Mouse (Mus musculus) kidney, embryonic 14.5 days (tissue): ENCODE measurements around the gene Mettl5. TPM values are rescaled to one million over a fixed set of nuclear protein-coding genes. Genes with fewer than 3 reads are reported as not detected.

Experiments
- ATAC-seq: fragments of 200-750 bp; cut with Nextera tagmentation; 2 replicates; pipeline ENCODE4 v1.8.0; 2017; ENCODE audit warnings: moderate number of reproducible peaks, mild to moderate bottlenecking, moderate TSS enrichment, moderate library complexity; ENCODE audit not compliant: low FRiP score, low TSS enrichment
- H3K27ac ChIP-seq: fragments of 300-500 bp; sonication (generic); 2 replicates; pipeline ENCODE4 v1.5.1; 2014; ENCODE audit warnings: low read depth, mild to moderate bottlenecking, low read length, moderate library complexity, mixed read lengths
- H3K27me3 ChIP-seq: fragments of 300-500 bp; sonication (generic); 2 replicates; pipeline ENCODE4 v1.6.1; 2014; ENCODE audit warnings: mild to moderate bottlenecking, low read length; ENCODE audit not compliant: control insufficient read depth, insufficient read depth
- H3K36me3 ChIP-seq: fragments of 300-500 bp; sonication (generic); 2 replicates; pipeline ENCODE4 v1.6.1; 2014; ENCODE audit warnings: low read length, mixed read lengths; ENCODE audit not compliant: control insufficient read depth, insufficient read depth
- H3K4me1 ChIP-seq: fragments of 300-500 bp; sonication (generic); 2 replicates; pipeline ENCODE4 v1.6.1; 2014; ENCODE audit warnings: low read length, mixed read lengths; ENCODE audit not compliant: control insufficient read depth, insufficient read depth
- H3K4me2 ChIP-seq: fragments of 300-500 bp; sonication (generic); replicated peaks from 2 replicates; pipeline ENCODE4 v1.6.1; 2014; ENCODE audit warnings: low read depth, mild to moderate bottlenecking, low read length
- H3K4me3 ChIP-seq: fragments of 300-500 bp; sonication (generic); 2 replicates; pipeline ENCODE4 v1.5.1; 2014; ENCODE audit warnings: mild to moderate bottlenecking, low read length
- H3K9ac ChIP-seq: fragments of 300-500 bp; sonication (generic); 2 replicates; pipeline ENCODE4 v1.6.1; 2014; ENCODE audit warnings: low read depth, mild to moderate bottlenecking, low read length, moderate library complexity
- H3K9me3 ChIP-seq: fragments of 300-500 bp; sonication (generic); 2 replicates; pipeline ENCODE4 v1.6.1; 2016; ENCODE audit warnings: low read length; ENCODE audit not compliant: control insufficient read depth
- WGBS: fragments of 180-500 bp; shearing (Covaris S2); extraction: QIAGEN DNeasy Blood & Tissue Kit; methylation state at CpG from one replicate; pipeline ENCODE4 v1.1.7; 2014; 5-methylcytosine and 5-hydroxymethylcytosine counted together
- polyA plus RNA-seq: library from polyadenylated mRNA; unstranded; fragments of >200 nt; fragmentation: Nextera tagmentation; extraction: Ambion mirVana; gene quantifications from 2 replicates; pipeline ENCODE4 v1.2.1, GENCODE M21; 2014

Mettl5 gene
- polyA plus RNA-seq, 1 experiment from 2014 or later: 47.8 TPM

DNA sequence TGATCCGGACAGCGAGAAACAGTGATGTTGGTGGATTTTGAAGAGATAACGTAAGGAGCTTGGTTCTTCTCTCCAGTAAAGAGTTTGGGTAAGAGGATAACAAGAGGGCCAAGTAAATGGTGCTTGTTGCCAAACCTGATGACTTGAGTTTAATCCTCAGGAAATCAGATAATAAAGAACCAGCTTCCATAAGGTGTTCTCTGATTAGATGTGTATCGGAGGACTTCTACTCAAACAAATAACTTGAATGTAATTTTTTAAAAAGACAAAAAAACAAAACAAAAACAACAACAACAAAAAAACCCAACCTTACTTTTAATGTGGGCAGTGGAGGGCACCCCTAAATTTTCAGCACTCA, 10.8 kb upstream of the Mettl5 start:
- ATAC-seq: no peak
- H3K4me1 ChIP-seq: peaks cover 4% of the 10 kb centered on the region; the same call in 1 of the 2 replicates
- no peaks in the 10 kb centered on the region for H3K9me3 ChIP-seq
- no peak overlapping the region for H3K4me3 ChIP-seq
- no peaks in the 10 kb centered on the region for H3K27me3 ChIP-seq
- no peaks in the 10 kb centered on the region; the same call in 1 of the 2 replicates for H3K36me3 ChIP-seq
- H3K27ac ChIP-seq: no peak overlapping the region
- no peak overlapping the region for H3K4me2 ChIP-seq
- no peak overlapping the region for H3K9ac ChIP-seq
- WGBS: 94% methylated on average over 4 of the region's 4 CpGs

DNA sequence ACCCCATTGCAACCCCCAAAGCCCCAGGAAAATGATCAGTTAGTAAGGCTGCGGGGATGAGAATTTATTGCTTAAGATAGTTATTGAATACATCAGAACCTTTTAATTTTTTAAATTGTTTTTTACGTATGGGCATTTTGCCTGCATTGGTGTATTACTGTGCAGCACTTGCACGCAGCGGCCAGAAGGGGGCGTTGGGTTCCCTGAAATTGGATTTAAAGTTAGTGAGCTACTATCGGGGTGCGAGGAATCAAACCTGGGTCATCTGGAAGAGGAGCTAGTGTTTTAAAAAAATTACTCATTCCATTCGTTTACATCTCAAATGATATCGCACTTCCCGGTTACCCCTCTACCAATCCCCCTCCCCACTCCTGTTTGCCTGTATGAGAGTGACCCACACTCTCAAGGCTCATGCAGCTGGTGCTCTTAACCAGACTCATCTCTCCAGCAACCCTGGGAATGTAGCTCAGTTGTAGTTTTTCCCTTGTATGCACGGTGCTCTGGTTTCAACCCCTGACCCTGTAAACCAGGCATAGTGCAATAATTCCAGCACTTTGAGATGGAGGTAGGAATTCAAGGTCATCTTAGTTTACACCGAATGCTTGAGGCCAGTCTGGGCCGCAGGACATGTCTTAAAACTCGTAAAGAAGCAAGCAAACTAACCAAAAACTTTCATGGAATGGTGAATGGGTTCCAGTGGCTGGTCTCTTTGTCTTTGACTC, 10.2 kb upstream of the Mettl5 start:
- ATAC-seq: no peak
- no peak overlapping the region for H3K4me2 ChIP-seq
- no peaks in the 10 kb centered on the region for H3K27me3 ChIP-seq
- no peak overlapping the region for H3K27ac ChIP-seq
- no peaks in the 10 kb centered on the region for H3K36me3 ChIP-seq
- WGBS: 62% methylated on average over 14 of the region's 14 CpGs
- H3K9ac ChIP-seq: no peak overlapping the region
- H3K4me1 ChIP-seq: peaks cover 4% of the 10 kb centered on the region; the same call in 1 of the 2 replicates
- no peak overlapping the region for H3K4me3 ChIP-seq
- H3K9me3 ChIP-seq: no peaks in the 10 kb centered on the region

DNA sequence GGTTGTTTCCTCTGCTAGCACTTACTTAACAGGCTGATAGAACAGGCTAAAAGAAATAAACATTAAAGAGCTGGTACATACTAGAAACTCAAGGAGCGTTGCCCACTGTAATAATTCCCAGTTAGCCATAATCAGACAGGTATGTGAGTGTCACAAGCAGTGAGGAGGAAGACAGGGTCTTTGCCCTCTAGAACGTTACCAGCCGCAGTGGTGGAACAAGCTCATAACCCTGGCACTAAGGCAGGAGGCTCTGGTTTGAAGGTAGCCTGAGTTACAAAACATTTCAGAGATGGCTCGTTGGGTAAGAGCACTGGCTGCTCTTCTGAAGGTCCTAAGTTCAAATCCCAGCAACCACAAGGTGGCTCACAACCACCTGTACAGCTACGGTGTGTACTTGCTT, 8.5 kb upstream of the Mettl5 start:
- no peak overlapping the region for H3K4me3 ChIP-seq
- 82% methylated on average over 5 of the region's 5 CpGs for WGBS

DNA sequence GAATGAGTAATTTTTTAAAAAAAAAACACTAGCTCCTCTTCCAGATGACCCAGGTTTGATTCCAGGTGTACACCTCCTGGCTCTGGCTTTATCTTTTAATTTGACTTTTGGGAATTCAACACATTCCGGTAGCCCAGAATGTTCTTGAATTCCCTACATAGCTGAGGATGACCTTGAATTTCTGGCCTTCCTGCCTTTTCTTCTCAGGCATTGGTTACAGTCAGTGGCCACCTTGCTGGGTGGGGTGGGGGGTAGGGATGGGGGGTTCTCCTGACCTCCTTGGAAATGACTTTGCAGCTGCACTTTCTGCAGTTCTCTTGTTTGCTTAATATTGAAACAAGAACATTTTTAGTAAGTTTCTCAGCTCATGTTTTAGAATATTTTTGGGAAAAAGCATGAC, 7.7 kb upstream of the Mettl5 start:
- 80% methylated on average over 1 of the region's 1 CpGs for WGBS
- no peaks in the 10 kb centered on the region for H3K27me3 ChIP-seq
- no peak overlapping the region for H3K4me2 ChIP-seq
- no peaks in the 10 kb centered on the region for H3K9me3 ChIP-seq
- H3K36me3 ChIP-seq: no peaks in the 10 kb centered on the region
- H3K9ac ChIP-seq: no peak overlapping the region
- ATAC-seq: no peak
- no peak overlapping the region for H3K4me3 ChIP-seq
- H3K4me1 ChIP-seq: no peaks in the 10 kb centered on the region
- no peak overlapping the region for H3K27ac ChIP-seq

More for the DNA sequence above, 8.5 kb upstream of the Mettl5 start:
- H3K27ac ChIP-seq: no peak overlapping the region
- no peak for ATAC-seq
- H3K4me1 ChIP-seq: peaks cover 1% of the 10 kb centered on the region; the same call in 1 of the 2 replicates
- H3K4me2 ChIP-seq: no peak overlapping the region
- H3K36me3 ChIP-seq: no peaks in the 10 kb centered on the region
- H3K27me3 ChIP-seq: no peaks in the 10 kb centered on the region
- no peaks in the 10 kb centered on the region for H3K9me3 ChIP-seq
- H3K9ac ChIP-seq: no peak overlapping the region

DNA sequence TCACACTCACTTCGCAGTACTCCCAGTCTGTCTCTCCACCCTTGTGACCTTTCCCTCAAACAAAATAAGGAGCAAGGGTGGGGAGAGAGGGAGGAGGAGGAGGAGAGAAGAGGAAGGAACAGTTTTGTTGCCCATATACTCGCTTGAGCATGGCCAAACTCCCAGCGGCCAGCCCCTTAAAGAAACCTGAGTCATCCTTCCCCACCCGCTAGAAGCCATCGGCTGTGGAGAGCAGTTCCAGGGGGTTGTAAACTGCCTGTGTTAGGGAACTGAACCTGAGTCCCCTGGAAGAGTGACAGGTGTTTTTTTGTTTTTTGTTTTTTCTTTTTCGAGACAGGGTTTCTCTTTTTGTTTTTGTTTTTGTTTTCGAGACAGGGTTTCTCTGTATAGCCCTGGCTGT, 5.4 kb upstream of the Mettl5 start:
- H3K4me3 ChIP-seq: no peak overlapping the region
- ATAC-seq: no peak; the same call in 1 of the 2 replicates
- H3K4me2 ChIP-seq: no peak overlapping the region
- no peak overlapping the region for H3K27ac ChIP-seq
- no peak overlapping the region for H3K9ac ChIP-seq
- no peaks in the 10 kb centered on the region for H3K36me3 ChIP-seq
- H3K27me3 ChIP-seq: no peaks in the 10 kb centered on the region
- 28% methylated on average over 7 of the region's 7 CpGs for whole genome bisulfite sequencing
- H3K9me3 ChIP-seq: no peaks in the 10 kb centered on the region
- no peaks in the 10 kb centered on the region for H3K4me1 ChIP-seq

DNA sequence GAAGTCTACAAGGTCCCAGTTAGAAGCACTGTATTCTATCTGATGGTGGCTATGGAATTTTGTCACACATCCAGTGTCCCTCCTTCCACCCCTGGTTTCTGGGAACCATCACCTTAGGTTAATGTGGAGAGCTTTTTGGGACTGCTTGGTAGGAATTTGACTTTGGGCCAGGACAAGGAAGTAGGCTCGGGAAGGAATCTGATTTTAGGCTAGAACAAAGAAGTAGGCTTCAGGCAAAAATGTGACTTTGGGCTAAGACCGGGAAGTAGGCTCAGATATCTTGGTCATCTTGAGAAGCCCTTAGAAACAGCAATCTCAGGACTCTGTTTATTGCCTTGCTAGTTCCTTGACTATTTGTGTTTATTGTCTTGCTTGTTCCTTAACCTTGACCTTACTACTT, 3.5 kb upstream of the Mettl5 start:
- H3K4me3 ChIP-seq: no peak overlapping the region
- no peak overlapping the region for H3K9ac ChIP-seq
- WGBS: 80% methylated on average over 2 of the region's 2 CpGs
- H3K27ac ChIP-seq: no peak overlapping the region
- no peak for ATAC-seq
- H3K27me3 ChIP-seq: no peaks in the 10 kb centered on the region
- H3K4me1 ChIP-seq: 0 out of 2 replicates have a peak, but pooled peaks cover 3% of the 10 kb centered on the region
- no peaks in the 10 kb centered on the region for H3K36me3 ChIP-seq
- H3K4me2 ChIP-seq: no peak overlapping the region
- H3K9me3 ChIP-seq: no peaks in the 10 kb centered on the region

DNA sequence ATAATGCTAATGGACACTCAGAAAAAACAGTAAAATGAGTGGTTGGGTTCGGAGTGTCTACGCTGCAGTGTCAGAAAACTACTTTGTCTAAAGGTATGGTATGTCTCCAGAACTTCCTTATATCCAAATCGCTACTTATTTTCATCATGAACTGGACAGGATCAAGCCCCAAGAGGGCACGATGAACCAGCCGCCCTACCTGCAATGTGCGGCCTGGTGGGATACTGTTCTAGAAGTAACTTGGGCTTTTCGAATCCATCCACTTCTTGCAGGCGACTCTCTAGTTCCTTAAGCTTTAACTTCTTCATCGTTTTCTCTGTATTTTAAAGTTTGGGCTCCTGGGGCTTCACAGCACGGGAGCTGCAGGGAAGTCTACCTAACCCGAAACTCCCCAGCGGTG, 365 bp downstream of the Mettl5 start:
- Histone ChIP-seq H3K27me3 (no peaks in the 10 kb centered on the region), H3K4me2 (peak overlapping the region; percentile 76), H3K4me3 (peak overlapping the region; percentile 69), H3K36me3 (no peaks in the 10 kb centered on the region), H3K9ac (peak overlapping the region; percentile 77), H3K27ac (peak overlapping the region; percentile 65; the same call in 1 of the 2 replicates), H3K4me1 (0 out of 2 replicates have a peak, but pooled peaks cover 3% of the 10 kb centered on the region), H3K9me3 (no peaks in the 10 kb centered on the region)
- peak; percentile 14; the same call in 1 of the 2 replicates for ATAC-seq
- WGBS: 8% methylated on average over 12 of the region's 12 CpGs

DNA sequence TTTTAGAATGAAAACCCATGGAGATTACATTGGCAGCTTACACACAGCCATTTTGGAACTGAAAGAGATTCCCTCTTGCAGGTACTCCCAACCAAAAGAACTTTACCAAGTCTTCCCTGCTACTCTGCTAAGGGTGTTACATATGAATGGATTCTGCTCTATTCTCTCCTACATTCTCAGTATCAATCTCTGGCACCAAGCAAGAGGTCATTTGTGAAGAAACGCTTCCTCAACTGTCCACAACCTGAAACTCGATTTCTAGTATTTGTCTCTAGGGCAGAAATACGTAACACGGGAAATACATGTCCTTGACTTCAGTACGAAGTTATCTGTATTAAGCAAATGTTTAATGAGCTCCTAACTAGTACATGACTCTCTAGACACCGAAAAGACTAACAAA, 834 bp downstream of the Mettl5 start:
- ATAC-seq: no peak
- Histone ChIP-seq H3K36me3 (no peaks in the 10 kb centered on the region; the same call in 1 of the 2 replicates), H3K4me1 (0 out of 2 replicates have a peak, but pooled peaks cover 3% of the 10 kb centered on the region), H3K4me3 (peak overlapping the region; percentile 69), H3K9me3 (no peaks in the 10 kb centered on the region), H3K27me3 (no peaks in the 10 kb centered on the region), H3K4me2 (peak overlapping the region; percentile 76), H3K27ac (no peak overlapping the region; the same call in 1 of the 2 replicates), H3K9ac (peak overlapping the region; percentile 77; the same call in 1 of the 2 replicates)
- WGBS: 55% methylated on average over 6 of the region's 6 CpGs

DNA sequence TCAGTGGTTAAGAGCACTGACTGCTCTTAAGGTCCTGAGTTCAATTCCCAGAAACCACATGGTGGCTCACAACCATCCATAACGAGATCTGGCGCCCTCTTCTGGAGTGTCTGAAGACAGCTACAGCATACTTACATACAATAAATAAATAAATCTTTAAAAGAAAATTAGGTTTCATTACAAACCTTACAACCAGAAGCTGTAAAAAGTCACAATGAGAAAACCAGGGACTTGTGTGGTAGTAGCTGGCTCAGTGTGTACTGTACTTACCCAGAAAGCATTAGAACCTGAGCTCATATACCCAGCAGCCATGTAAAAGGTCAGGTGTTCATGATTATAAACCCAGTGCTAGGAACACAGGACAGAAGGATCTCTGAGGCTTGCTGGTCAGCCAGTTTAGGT, 1.4 kb downstream of the Mettl5 start:
- H3K4me3 ChIP-seq: no peak overlapping the region; the same call in 1 of the 2 replicates
- no peak for ATAC-seq
- H3K36me3 ChIP-seq: peaks cover 4% of the 10 kb centered on the region; the same call in 1 of the 2 replicates
- no peaks in the 10 kb centered on the region for H3K9me3 ChIP-seq
- H3K4me1 ChIP-seq: 0 out of 2 replicates have a peak, but pooled peaks cover 3% of the 10 kb centered on the region
- WGBS: 88% methylated on average over 2 of the region's 2 CpGs
- no peak overlapping the region for H3K9ac ChIP-seq
- no peak overlapping the region for H3K27ac ChIP-seq
- no peak overlapping the region for H3K4me2 ChIP-seq
- H3K27me3 ChIP-seq: no peaks in the 10 kb centered on the region
